Mouse (Mus musculus): ENCODE measurements at regions not wholly inside any gene's neighbourhood (a gene's known extent, or its start where the extent isn't known, plus 50 kb on each side); places are given as distances from the start of the nearest gene placed in this dataset.

GRCm38 (mm10) chr4:125265065-125265464 is 137.4 kb upstream of the Zc3h12a start:
- no peak for DNase-seq

GRCm38 (mm10) chr4:125261547-125261946 is 133.9 kb upstream of the Zc3h12a start:
- DNase-seq = no peak

DNA sequence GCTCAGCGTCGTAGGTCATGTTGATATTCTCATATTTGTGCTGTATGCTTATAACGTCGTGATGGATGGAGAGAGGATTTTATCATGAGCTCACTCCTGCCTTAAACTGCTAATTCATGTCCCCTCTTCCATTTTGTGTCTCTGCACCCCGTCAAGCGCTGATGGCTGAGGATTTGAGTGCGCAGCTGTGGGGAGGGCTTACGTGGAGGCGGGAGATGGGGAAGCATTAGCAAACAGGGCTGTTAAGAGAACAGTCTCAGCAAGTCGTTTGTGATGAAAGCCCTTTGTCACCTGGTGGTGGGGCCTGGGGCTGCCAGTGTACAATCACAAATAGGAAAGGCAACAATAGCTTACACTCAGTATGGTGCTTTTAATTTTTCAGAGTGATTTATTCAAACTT is 131.7 kb upstream of the Zc3h12a start:
- DNase-seq = no peak

GRCm38 (mm10) chr4:125257916-125258315 is 130.3 kb upstream of the Zc3h12a start:
- DNase-seq = no peak

DNA sequence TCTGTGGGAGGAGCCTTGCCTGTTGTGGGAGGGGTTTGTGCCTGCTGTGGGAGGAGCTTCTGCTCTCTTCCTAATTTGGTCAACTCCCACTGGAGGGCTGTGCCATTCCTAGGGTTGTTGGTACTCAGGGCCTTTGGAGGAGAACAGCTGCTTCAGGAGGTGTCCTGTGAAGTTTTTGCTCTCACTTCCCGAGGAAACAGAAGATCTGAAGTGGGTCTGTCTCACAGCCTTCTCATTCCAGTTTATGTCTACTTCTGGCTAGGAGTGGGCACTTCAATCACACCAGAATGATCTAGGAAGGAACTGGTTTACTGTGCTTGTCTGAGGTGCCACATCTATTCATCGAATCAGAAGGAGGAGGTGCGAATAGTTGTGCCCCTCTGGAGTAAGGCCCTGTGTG is 125.5 kb upstream of the Zc3h12a start:
- DNase-seq = no peak

- no peak for DNase-seq
These were observed 124.6 kb upstream of the Zc3h12a start for GRCm38 (mm10) chr4:125252228-125252627.

DNA sequence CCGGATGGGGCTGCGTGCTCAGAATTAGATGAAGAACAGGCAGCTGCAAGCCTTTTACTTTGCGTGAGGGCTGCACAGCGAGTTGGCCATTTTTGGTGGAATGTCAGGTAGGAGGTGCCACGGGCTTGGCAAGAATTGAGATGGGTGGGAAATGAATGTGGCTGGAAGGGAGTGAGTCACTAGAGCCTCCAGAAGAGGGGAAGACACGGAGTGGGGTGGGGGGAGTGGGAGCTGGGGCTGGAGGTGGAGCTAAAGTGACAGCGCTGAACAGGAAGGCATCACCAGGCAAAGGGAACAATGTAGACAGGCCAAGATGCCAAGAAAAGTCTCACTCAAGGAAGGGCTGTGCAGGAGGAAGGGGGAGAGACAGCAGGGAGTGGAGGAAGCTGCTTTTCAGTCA is 121.4 kb upstream of the Zc3h12a start:
- no peak for DNase-seq

- peak; percentile 15 for DNase-seq
These were observed 118.5 kb upstream of the Zc3h12a start for GRCm38 (mm10) chr4:125246171-125246570.

- no peak for DNase-seq
These were observed 114.9 kb upstream of the Zc3h12a start for GRCm38 (mm10) chr4:125242512-125242911.

DNA sequence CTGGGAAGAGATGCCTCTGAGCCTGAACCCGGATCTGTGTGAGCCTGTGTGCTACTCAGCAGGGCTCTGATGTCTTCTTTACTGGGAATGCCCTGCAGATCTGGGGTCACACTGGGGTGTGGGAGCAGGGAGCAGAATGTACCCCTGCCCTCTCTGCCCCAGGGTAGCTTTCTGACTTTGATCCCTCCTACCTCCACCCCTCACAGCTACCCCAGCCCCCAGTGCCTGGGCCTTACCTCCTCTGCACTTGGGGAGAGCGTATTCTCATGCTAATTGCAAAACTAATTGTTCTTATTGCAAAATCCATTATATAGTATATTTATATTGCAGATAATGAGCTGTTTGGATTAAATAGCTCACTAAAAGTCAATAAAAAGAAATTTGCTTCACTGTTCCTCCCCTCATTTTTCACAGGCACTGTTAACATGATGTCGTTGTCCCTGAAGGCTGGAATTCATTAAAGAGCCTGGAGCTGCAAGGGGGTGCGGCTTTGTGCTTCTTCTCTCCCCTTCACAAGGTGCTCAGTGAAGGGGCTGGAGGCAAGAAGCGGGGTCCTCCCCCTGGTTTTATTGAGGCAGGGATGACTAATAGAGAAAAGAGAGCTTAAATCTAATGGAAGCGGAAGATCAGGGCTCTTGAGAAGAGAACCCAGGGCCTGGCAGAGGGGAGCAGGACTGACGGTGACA is 114.1 kb upstream of the Zc3h12a start:
- DNase-seq = no peak

DNA sequence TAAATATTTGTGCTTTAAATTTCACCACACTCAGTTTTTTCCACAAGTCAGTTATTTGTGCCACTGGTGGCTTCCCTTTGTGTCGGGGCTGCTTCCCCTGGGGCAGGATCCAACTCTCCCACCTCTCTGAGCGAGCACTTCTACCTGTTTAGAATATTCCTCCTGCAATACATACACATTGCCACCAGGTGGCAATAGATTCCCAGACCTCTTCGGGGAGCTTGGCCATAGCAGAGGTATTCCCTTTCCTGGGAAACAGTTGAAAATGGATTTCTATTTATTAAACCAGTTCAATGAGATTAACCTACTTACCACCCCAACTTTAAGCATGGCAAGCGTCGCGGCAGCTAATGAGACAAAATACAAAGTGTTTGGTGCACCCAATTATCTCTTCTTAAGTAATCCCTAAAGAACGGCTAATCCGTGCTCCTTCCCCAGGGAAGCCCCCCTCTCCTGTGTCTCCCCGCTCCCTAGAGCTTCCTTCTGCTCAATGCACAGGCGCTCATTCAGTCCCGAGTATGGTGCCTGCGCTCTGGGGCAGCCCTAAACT is 104.1 kb upstream of the Zc3h12a start:
- no peak for DNase-seq

GRCm38 (mm10) chr4:125227194-125227593 is 99.6 kb upstream of the Zc3h12a start:
- no peak for DNase-seq

- no peak for DNase-seq
These were observed 95.3 kb upstream of the Zc3h12a start for GRCm38 (mm10) chr4:125222922-125223321.

DNA sequence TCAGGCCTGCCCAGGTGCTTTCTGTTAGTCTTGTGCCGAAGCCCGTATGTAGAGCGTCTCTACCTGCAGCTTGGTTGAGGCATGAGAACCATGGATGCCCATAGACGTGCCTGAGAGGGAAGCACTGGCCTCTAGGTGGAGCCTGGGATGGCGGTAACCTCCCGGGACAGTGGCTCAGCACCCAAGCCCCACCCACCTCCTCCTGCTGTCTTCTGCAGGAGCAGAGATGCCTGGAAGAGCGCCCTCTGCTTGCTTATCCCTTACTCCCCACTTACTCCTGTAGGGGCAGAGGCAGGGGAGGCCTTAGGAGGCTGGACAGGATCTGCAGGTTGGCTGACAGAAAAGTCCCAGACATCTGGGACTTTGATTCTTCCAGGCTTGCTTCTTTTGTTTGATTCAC is 92.7 kb upstream of the Zc3h12a start:
- peak; percentile 40 for DNase-seq

DNA sequence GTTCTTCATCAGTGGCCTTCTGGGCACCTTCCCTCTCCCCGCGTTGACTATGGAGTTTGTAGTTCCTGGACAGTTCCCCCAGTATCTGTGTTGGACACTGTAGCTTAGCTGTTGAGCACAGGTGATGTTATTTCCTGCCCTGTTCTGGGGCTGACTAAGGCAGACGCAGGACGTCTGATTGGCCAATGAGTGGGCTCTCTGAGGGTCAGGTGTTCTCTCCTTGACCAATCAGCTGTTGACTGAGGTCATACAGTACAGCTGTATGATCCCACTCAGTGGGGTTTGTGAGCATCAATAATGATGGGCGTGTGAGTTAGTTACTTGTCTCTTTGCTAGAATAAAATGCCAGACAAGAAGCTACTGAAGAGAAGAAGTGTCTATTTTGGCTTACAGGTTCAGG is 91.6 kb upstream of the Zc3h12a start:
- no peak for DNase-seq

- DNase-seq = no peak
These were observed 86.7 kb upstream of the Zc3h12a start for GRCm38 (mm10) chr4:125214306-125214705.

DNA sequence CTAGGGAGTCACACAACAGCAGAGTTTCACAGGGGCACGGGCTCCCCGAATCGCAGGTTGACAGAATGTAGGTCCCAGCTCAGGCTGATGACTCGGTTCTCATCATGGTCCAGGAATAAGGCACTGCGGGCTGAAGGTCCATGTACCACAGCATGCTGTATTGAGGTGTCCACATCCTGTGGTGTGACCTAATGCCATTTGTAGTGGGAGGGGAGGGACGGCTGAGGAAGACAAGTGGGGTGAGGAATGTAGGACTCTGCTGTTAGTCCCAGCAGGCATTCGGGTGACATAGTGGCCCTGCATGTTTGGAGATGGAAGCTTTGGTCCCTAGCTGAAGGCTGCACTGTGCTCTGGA is 84.5 kb upstream of the Zc3h12a start:
- no peak for DNase-seq

DNA sequence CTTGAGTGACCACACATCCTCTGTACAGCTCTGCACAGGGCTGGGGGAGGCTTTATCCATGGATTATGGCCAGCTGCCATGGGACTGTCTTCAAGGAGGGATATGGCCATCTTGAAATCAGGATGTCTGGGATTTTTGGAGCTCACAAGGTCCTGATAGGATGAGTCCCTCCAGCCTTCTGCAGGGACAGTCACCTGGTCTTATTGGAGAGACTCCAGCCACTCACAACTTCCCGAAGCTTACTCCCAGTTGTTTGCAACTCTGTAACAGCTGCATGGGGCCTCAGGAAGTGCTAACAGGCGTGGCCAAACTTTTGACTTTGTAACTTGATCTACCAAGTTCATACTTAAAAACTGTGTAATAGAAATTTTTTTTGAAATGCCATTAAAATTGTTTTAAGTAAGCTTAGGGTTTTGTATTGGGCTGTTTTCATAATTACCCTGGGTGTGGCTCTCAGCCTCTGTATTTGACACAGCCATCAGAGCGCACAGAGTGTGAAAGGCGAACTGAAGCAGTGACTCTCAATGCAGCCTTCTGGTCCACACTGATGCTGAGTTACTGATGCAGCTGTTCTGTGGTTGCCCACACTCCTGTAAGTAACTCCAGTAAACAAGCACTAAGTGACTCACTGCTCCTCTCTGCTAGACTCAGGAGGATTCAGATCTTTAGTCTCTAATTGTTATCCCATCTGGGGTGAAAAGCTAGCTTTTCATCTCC is 84.0 kb upstream of the Zc3h12a start:
- DNase-seq = peak; percentile 53

- DNase-seq = no peak
These were observed 83.1 kb upstream of the Zc3h12a start for GRCm38 (mm10) chr4:125210719-125211118.

- no peak for DNase-seq
These were observed 80.7 kb upstream of the Zc3h12a start for GRCm38 (mm10) chr4:125208136-125208915.

DNA sequence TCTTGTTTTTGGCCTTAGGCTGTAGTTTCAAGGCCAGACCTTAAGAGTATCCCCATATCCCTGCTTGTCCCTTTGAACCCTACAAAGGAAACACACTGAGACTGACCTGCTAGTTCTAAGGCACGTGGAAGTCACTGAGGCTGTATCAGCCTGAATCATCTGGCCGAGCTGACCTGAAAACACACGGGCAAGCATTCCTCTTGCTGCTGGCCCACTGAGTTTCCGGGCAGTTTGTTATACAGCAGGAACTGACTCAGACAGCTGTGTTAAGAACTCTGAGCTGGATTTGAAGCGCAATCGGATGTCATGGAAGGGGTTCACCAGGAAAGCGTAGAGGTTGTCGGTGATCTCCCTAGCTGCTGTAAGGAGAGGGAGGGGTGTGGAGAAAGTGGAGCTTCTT is 75.9 kb upstream of the Zc3h12a start:
- no peak for DNase-seq

DNA sequence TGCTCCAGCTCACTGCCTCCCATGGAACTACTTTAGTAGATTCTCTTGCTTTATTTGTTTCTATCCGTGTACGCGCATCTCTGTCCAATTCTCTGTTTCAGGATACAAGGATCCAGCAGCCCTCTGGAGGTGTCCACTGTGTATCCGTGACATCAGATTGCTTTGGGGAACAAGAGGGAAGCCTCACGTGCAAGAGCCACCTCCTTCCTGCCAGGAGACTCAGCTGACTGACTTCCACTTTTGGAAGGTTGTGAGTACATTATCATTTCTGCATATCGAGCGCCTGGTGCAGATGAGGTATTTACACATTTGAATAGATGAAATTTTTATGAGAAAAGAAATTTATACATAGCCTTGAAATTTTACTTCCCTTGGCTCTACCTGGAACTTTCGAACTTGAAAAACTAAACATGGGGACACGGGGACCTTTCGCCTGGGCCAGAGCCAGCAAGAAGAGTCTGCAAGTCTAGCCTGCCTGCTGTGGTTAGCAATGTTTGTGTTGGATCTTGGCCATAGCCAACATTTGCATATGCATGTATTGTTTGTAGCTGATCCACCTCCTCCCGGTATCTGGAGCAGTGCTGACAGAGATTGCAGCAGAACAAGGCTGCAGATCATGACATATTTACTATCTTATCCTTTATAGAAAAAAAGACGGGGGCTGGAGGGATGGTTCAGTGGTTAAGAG is 74.1 kb upstream of the Zc3h12a start:
- peak; percentile 37 for DNase-seq

DNA sequence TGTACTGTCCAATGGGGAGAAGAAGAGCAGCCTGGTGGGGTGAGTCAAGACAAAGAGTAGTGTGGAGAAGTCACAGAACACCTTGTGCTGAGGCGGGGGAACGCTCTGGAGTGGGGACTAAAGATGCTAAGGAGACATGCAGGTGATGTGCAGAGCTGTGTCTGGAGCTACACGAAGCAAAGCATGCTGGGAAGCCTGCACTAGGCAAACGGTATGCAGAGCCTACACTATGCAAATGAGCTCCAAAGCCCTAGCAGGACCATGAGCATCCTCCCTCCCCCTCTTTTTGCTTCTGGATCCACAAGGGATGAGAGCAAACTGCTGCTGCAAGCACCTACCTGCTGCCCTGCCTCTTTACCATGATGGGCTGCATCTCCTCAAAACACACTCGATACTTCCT is 73.1 kb upstream of the Zc3h12a start:
- DNase-seq = no peak

All from kidney, postnatal 10 days (tissue).